Mouse (Mus musculus): Measurements from ENCODE around the gene Ralgapa1. TPM values are rescaled to one million over a fixed set of nuclear protein-coding genes. Genes with fewer than 3 reads are reported as not detected.
"Not testable (repeated sequence)": the region's sequence is repeated elsewhere in the genome, so short reads cannot be mapped to it uniquely, and the experiment has no call there.

Ralgapa1 gene
- polyA plus RNA-seq, 1 experiment = 11.9 TPM

DNA sequence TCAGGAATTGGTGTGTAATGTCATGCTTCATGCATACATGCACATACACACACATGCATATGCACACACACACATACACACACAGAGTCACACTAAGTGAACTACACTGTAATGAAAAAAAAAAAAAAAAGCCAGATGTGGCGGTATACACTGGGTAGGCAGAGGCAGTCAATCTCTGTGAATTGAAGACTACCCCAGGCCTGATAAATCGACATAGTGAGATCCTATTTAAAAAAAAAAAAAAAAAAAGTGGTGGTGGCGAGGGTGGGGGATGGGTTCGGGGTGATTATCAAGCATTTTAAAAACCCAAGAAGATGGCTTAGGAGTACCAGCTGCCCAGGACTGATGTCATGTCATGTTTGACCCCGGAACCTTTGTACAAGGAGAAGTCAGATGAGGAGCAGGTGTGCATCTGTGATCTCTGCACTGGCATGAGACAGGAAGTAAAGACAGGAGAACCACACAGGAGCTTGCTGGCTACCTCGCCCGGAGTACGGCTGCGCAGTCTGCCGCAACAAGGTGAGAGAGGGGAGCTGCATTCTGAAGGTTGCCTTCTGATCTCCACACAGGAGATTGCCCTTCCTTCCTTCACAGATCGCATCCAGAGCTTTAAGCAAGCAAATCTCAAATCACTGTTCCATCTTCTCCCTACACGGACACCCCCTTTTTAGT is 261.6 kb downstream of the Ralgapa1 start:
- H3K4me3 ChIP-seq (ENCODE audit: extremely low read depth, insufficient read depth, insufficient read length) = no peak overlapping the region
- H3K36me3 ChIP-seq (ENCODE audit: control insufficient read depth, insufficient read depth, low read length) = no peaks in the 10 kb centered on the region
- H3K4me1 ChIP-seq (ENCODE audit: control insufficient read depth, insufficient read depth, insufficient read length) = no peaks in the 10 kb centered on the region; the same call in 1 of the 2 replicates
- no peaks in the 10 kb centered on the region for H3K27me3 ChIP-seq (ENCODE audit: control insufficient read depth, insufficient read depth, low read length)
- no peak overlapping the region for H3K27ac ChIP-seq (ENCODE audit: insufficient read depth, low read length)
- WGBS = 88% methylated on average over 12 of the region's 12 CpGs
- TF ChIP-seq CTCF (IDR thresholded peaks at IDR 0.05; ENCODE audit: extremely low read depth, insufficient read depth, insufficient read length, insufficient replicate concordance) (no peak), POLR2A (IDR thresholded peaks at IDR 0.05; ENCODE audit: low read depth, low read length) (no peak)
- DNase-seq (ENCODE audit: low read depth in 1 of 2, low spot score in 2 of 2) = no peak

DNA sequence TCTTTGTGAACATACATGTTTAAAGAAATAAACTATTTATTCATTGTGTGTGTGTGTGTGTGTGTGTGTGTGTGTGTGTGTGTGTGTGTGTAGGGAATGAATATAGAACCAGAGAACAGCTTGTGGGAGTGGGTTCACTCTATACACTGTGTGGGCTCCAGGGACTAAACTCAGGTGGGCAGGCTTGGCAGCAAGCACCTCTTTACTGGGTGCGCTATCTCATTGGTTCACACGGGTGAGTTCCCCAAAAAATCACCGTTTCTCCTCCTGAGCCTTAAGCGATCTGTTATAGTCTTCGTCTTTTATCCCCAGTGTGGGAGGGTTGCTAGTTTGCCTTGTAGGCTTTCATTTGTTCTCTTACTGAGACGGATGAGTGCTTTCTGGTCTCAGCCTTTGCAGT is 263.1 kb downstream of the Ralgapa1 start:
- 82% methylated on average over 6 of the region's 6 CpGs for WGBS
- Histone ChIP-seq H3K36me3 (ENCODE audit: control insufficient read depth, insufficient read depth, low read length) (no peaks in the 10 kb centered on the region), H3K4me1 (ENCODE audit: control insufficient read depth, insufficient read depth, insufficient read length) (no peaks in the 10 kb centered on the region; the same call in 1 of the 2 replicates), H3K27ac (ENCODE audit: insufficient read depth, low read length) (no peak overlapping the region), H3K27me3 (ENCODE audit: control insufficient read depth, insufficient read depth, low read length) (no peaks in the 10 kb centered on the region), H3K4me3 (ENCODE audit: extremely low read depth, insufficient read depth, insufficient read length) (no peak overlapping the region)
- DNase-seq (ENCODE audit: low read depth in 1 of 2, low spot score in 2 of 2) = no peak
- no peak for TF ChIP-seq CTCF (IDR thresholded peaks at IDR 0.05; ENCODE audit: extremely low read depth, insufficient read depth, insufficient read length, insufficient replicate concordance)

DNA sequence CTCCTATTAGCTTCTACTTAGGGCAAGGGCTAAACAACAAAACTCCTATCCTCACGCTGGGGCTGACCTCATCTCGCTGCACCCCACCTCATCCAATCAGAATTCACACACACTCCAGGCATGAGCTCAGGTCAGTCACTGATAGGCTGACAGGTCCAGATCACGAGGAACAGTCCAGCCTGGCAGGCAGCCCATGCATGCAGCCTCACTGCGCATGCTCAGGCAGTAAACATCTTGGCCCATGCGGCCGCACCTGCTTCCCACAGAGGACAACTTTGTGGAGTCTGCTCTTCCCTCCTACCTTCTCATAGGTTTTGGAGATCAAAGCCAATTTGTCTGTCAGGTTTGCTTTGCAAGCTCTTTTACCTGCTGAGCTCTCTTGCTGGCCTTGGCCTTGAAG is 266.1 kb downstream of the Ralgapa1 start:
- H3K27ac ChIP-seq (ENCODE audit: insufficient read depth, low read length); H3K36me3 ChIP-seq (ENCODE audit: control insufficient read depth, insufficient read depth, low read length); H3K27me3 ChIP-seq (ENCODE audit: control insufficient read depth, insufficient read depth, low read length); H3K4me3 ChIP-seq (ENCODE audit: extremely low read depth, insufficient read depth, insufficient read length); DNase-seq (ENCODE audit: low read depth in 1 of 2, low spot score in 2 of 2); H3K4me1 ChIP-seq (ENCODE audit: control insufficient read depth, insufficient read depth, insufficient read length): not testable (repeated sequence)
- WGBS = 86% methylated on average over 6 of the region's 6 CpGs

Other genes with a start within 250 kb of the Ralgapa1 start
- not detected in 2 replicates for gene Insm2, start 221.7 kb downstream of the Ralgapa1 start, polyA plus RNA-seq (2012; rRNA removed)
- 4.8 and 5.5 TPM in 2 replicates for gene Brms1l, start 15.2 kb upstream of the Ralgapa1 start, polyA plus RNA-seq (2012; rRNA removed)

Measured in spleen, adult 2 months (tissue).